Mouse (Mus musculus): ENCODE data around the gene Pfdn6. TPM values are rescaled to one million over a fixed set of nuclear protein-coding genes. Genes with fewer than 3 reads are reported as not detected.
"Not testable (repeated sequence)": the region's sequence is repeated elsewhere in the genome, so short reads cannot be mapped to it uniquely, and the experiment has no call there.

Pfdn6 gene
- polyA plus RNA-seq, 1 experiment from 2014 or later: 113 TPM

DNA sequence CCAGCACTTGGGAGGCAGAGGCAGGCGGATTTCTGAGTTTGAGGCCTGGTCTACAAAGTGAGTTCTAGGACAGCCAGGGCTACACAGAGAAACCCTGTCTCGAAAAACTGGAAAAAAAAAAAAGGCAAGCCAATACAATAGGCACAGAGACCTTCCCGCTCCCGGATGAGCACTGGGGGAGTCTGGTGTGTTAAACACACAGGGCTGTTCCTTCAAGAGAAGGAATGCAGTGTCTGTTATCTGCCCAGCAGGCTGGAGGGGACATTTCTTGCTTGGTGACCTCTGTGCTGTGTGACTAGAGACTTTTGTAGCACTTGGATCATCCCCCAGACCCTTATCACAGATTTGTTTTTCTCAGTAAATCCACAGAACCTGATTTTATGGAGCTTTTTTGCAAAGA is 38.5 kb downstream of the Pfdn6 start:
- ATAC-seq (ENCODE audit: extremely low read depth, insufficient number of reproducible peaks, low FRiP score, low TSS enrichment): no peak

DNA sequence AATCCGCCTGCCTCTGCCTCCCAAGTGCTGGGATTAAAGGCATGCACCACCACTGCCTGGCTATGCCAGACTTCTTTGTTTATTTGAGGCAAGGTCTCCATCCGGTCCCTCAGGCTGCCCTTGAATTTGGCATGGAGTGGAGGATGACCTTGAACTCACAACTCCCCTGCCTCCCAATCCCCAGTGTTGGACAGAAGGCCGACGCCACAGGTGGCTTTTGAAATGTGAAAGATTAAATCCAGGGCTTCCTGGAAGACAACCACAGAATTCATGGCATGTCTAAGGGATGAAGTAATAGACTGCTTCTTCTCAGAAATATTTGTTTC is 39.2 kb downstream of the Pfdn6 start:
- no peaks in the 10 kb centered on the region for H3K9me3 ChIP-seq
- H3K9ac ChIP-seq: no peak overlapping the region
- 64% methylated on average over 4 of the region's 4 CpGs for WGBS
- H3K4me2 ChIP-seq: no peak overlapping the region
- H3K4me1 ChIP-seq: peaks cover 8% of the 10 kb centered on the region
- ATAC-seq (ENCODE audit: extremely low read depth, insufficient number of reproducible peaks, low FRiP score, low TSS enrichment): no peak
- H3K4me3 ChIP-seq: no peak overlapping the region
- H3K27me3 ChIP-seq (replicated peaks): no peaks in the 10 kb centered on the region
- H3K27ac ChIP-seq (replicated peaks): no peak overlapping the region
- no peaks in the 10 kb centered on the region for H3K36me3 ChIP-seq

More for the DNA sequence above, 38.5 kb downstream of the Pfdn6 start:
- Histone ChIP-seq H3K27ac (replicated peaks) (peak overlapping the region; percentile 59; the same call in 1 of the 2 replicates), H3K9me3 (no peaks in the 10 kb centered on the region), H3K4me2 (no peak overlapping the region), H3K4me1 (peaks cover 8% of the 10 kb centered on the region), H3K27me3 (replicated peaks) (no peaks in the 10 kb centered on the region), H3K9ac (no peak overlapping the region), H3K36me3 (no peaks in the 10 kb centered on the region), H3K4me3 (no peak overlapping the region)
- WGBS: 48% methylated on average over 4 of the region's 4 CpGs

DNA sequence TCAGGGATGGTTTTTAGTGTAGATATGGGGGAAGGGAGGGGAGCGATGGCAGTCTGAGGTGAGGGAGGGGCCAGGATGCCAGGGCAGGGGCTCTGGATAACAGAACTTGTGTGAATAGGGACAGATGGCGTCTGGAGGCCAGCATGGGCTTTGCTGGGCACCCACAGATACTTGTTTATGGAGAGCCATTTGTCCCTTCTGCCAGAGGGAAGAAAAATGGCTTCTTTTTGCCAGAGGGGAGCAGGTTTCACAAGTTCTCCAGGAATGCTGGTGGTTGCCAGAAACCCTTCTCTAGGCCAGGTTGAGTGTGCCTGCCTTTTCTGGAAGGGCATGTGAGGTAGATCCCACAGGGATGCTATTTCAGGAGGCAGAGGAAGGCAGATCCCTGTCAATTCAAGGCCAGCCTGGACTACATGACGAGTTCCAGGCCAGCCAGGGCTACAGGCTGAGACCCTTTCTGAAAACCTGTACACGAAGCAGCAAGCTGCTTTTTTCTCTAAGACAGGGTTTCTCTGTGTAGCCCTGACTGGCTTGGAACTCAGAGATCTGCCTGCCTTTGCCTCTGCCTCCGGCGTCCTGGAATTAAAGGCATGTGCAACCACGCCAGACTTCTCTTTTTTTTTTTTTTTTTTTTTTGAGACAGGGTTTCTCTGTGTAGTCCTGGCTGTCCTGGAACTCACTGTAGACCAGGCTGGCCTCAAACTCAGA is 39.7 kb downstream of the Pfdn6 start:
- Histone ChIP-seq H3K27ac (replicated peaks) (no peak overlapping the region), H3K9me3 (no peaks in the 10 kb centered on the region), H3K27me3 (replicated peaks) (no peaks in the 10 kb centered on the region), H3K4me2 (no peak overlapping the region), H3K4me3 (no peak overlapping the region), H3K4me1 (peaks cover 8% of the 10 kb centered on the region), H3K36me3 (no peaks in the 10 kb centered on the region), H3K9ac (peak overlapping the region; percentile 37; the same call in 1 of the 2 replicates)
- no peak for ATAC-seq (ENCODE audit: extremely low read depth, insufficient number of reproducible peaks, low FRiP score, low TSS enrichment)
- WGBS: 53% methylated on average over 7 of the region's 7 CpGs

DNA sequence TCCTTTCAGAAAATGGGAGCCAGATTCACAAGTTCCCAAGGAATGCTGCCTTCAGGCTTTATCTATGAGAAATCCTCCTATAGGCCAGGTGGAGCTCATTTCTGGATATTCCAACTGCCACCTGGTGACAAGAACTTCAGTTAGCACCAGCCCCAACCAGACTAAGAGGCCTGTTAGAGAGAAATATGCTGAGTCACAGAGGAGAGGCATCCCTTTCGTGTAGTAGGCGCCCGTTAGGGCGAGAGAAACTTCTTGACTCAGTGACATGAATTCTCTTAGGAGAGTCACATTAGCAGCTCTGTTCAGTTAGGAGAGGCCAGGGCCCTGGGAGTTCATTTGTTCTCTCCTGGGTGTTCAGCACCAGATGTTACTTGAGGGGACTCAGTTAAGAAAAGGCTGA is 40.5 kb downstream of the Pfdn6 start:
- H3K27ac ChIP-seq (replicated peaks): no peak overlapping the region
- peaks cover 8% of the 10 kb centered on the region for H3K4me1 ChIP-seq
- no peaks in the 10 kb centered on the region for H3K9me3 ChIP-seq
- ATAC-seq (ENCODE audit: extremely low read depth, insufficient number of reproducible peaks, low FRiP score, low TSS enrichment): peak; percentile 61; the same call in 1 of the 2 replicates
- H3K4me2 ChIP-seq: no peak overlapping the region
- no peak overlapping the region for H3K4me3 ChIP-seq
- no peak overlapping the region for H3K9ac ChIP-seq
- no peaks in the 10 kb centered on the region for H3K27me3 ChIP-seq (replicated peaks)
- 71% methylated on average over 4 of the region's 4 CpGs for WGBS
- no peaks in the 10 kb centered on the region for H3K36me3 ChIP-seq

DNA sequence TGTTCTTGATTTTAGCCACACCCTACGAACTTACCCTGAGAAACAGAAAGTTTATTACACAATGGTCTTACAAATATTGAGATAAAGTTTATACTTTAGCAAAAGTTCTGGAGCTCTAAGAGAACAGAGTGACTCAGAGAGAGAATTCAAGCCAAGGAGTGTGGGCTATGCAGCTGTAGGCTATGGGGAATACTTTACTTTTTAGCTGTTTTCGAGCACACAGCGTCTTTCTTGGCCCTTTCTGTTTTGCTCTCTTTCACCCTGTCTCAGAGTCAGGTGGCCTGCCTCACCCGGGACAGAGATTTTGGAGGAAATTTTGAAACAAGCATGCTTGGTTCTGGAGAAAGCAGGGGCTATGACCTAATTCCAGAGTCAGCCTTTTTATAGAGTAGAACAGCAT is 42.0 kb downstream of the Pfdn6 start:
- not testable (repeated sequence) for H3K4me3 ChIP-seq; ATAC-seq (ENCODE audit: extremely low read depth, insufficient number of reproducible peaks, low FRiP score, low TSS enrichment); H3K4me2 ChIP-seq; H3K9me3 ChIP-seq; H3K27ac ChIP-seq (replicated peaks); H3K9ac ChIP-seq; H3K36me3 ChIP-seq; H3K4me1 ChIP-seq; H3K27me3 ChIP-seq (replicated peaks)
- 72% methylated on average over 4 of the region's 4 CpGs for WGBS

DNA sequence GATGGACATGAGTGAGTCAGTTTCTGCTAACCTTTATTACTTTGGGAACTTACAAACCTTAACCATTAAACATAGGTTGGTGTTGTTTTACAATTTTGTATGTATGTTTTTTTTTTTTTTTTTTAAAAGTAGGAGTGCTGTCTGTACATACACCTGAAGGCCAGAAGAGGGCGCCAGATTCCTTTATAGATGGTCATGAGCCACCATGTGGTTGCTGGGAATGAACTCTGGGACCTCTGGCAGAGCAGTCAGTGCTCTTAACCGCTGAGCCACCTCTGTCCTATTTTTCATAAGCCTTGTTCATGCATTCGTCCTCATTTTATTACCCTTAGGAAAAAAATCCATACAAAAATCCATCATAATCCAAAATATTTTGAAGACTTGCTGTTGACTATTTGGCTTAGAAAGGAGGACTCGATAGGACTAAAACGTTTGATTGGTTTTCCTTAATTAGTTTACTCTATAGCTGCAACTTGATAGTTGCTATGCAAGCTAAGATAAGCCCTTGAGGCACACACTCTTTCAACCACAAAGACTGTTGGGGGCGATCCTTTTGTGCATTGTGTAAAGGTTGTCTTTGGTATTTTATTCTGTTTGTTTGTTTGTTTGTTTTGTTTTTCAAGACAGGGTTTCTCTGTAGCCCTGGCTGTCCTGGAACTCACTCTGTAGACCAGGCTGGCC is 42.9 kb downstream of the Pfdn6 start:
- H3K4me3 ChIP-seq: no peak overlapping the region
- 42% methylated on average over 6 of the region's 6 CpGs for WGBS
- no peaks in the 10 kb centered on the region for H3K27me3 ChIP-seq (replicated peaks)
- no peaks in the 10 kb centered on the region for H3K36me3 ChIP-seq
- no peak overlapping the region for H3K4me2 ChIP-seq
- no peaks in the 10 kb centered on the region for H3K9me3 ChIP-seq
- peaks cover 8% of the 10 kb centered on the region for H3K4me1 ChIP-seq
- no peak overlapping the region for H3K27ac ChIP-seq (replicated peaks)
- ATAC-seq (ENCODE audit: extremely low read depth, insufficient number of reproducible peaks, low FRiP score, low TSS enrichment): no peak
- H3K9ac ChIP-seq: no peak overlapping the region

DNA sequence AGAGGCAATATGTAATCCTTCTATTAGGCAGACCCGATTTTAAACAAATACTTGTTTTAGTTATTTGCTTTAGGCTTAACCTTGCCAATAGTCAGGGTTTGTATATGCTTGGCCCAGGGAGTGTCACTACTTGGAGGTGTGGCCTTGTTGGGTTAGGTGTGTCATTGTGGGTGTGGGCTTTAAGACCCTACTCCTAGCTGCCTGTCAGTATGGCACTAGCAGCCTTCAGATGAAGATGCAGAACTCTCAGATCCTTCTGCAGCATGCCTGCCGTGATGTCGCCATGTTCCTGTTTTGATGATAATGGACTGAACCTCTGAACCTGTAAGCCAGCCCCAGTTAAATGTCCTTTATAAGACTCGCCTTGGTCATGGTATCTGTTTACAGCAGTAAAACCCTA is 47.1 kb downstream of the Pfdn6 start:
- not testable (repeated sequence) for H3K36me3 ChIP-seq; H3K27me3 ChIP-seq (replicated peaks); H3K4me2 ChIP-seq; H3K4me3 ChIP-seq; H3K9me3 ChIP-seq; H3K27ac ChIP-seq (replicated peaks); ATAC-seq (ENCODE audit: extremely low read depth, insufficient number of reproducible peaks, low FRiP score, low TSS enrichment)
- peaks cover 15% of the 10 kb centered on the region for H3K4me1 ChIP-seq
- WGBS: 71% methylated on average over 4 of the region's 4 CpGs
- 0 out of 2 replicates have a peak overlapping the region, but pooled peaks have one; percentile 7 for H3K9ac ChIP-seq

DNA sequence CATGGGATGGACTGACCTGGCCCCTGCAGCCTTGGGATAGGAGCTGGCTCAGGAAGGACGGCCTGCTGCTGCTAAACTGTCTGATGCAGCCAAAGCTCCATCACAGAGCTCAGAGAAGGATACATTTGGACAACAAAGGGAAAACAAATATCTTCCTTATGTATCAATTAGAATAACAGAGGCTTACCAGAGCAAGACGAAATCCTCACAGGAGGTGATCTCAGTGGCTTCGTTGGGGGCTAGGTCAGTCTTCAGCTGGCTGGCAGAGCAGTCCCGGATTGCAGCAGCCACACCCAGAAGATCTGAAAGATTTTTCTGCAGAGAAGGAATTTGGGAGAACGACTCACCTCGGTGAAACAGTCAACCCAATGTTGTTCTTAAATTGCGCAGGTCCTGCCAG is 47.7 kb downstream of the Pfdn6 start:
- ATAC-seq (ENCODE audit: extremely low read depth, insufficient number of reproducible peaks, low FRiP score, low TSS enrichment): no peak
- 31% methylated on average over 7 of the region's 7 CpGs for WGBS
- Histone ChIP-seq H3K4me1 (peaks cover 19% of the 10 kb centered on the region), H3K4me2 (no peak overlapping the region), H3K9me3 (no peaks in the 10 kb centered on the region), H3K27me3 (replicated peaks) (no peaks in the 10 kb centered on the region), H3K36me3 (no peaks in the 10 kb centered on the region), H3K4me3 (no peak overlapping the region), H3K9ac (no peak overlapping the region), H3K27ac (replicated peaks) (no peak overlapping the region)

DNA sequence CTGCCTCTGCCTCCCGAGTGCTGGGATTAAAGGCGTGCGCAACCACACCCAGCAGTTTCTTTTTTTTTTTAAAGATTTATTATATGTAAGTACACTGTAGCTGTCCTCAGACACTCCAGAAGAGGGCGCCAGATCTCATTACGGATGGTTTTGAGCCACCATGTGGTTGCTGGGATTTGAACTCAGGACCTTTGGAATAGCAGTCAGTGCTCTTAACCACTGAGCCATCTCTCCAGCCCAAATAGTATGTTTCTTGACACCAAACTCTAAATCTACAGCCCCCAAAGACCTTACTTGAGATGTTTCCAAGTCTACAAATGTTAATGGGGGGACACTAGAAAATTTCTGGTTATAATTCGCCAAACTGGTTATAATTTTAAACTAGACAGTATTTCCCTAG is 48.3 kb downstream of the Pfdn6 start:
- not testable (repeated sequence) for H3K27me3 ChIP-seq (replicated peaks); H3K27ac ChIP-seq (replicated peaks); H3K4me2 ChIP-seq; H3K36me3 ChIP-seq; H3K4me3 ChIP-seq; H3K9ac ChIP-seq; H3K9me3 ChIP-seq; ATAC-seq (ENCODE audit: extremely low read depth, insufficient number of reproducible peaks, low FRiP score, low TSS enrichment)
- 66% methylated on average over 6 of the region's 6 CpGs for WGBS
- H3K4me1 ChIP-seq: peaks cover 19% of the 10 kb centered on the region

DNA sequence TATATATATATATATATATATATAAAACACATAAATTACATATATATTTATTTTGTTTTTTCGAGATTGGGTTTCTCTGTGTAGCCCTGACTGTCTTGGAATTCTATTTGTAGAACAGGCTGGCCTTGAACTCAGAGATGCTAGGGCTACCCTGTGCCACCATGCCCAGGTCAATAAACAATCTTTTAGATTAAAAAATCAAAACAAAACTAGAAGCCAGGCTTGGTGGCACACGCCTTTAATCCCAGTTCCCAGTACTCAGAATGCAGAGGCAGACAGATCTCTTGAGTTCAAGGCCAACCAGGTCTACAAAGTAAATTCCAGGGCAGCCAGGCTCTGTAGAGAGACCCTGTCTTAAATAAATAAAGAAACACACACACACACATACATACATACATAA is 48.8 kb downstream of the Pfdn6 start:
- Histone ChIP-seq H3K4me2 (no peak overlapping the region), H3K4me1 (peaks cover 19% of the 10 kb centered on the region), H3K36me3 (peaks cover 7% of the 10 kb centered on the region), H3K9me3 (no peaks in the 10 kb centered on the region), H3K27me3 (replicated peaks) (no peaks in the 10 kb centered on the region), H3K27ac (replicated peaks) (no peak overlapping the region), H3K9ac (no peak overlapping the region), H3K4me3 (no peak overlapping the region)
- no peak for ATAC-seq (ENCODE audit: extremely low read depth, insufficient number of reproducible peaks, low FRiP score, low TSS enrichment)
- WGBS: 48% methylated on average over 2 of the region's 2 CpGs

DNA sequence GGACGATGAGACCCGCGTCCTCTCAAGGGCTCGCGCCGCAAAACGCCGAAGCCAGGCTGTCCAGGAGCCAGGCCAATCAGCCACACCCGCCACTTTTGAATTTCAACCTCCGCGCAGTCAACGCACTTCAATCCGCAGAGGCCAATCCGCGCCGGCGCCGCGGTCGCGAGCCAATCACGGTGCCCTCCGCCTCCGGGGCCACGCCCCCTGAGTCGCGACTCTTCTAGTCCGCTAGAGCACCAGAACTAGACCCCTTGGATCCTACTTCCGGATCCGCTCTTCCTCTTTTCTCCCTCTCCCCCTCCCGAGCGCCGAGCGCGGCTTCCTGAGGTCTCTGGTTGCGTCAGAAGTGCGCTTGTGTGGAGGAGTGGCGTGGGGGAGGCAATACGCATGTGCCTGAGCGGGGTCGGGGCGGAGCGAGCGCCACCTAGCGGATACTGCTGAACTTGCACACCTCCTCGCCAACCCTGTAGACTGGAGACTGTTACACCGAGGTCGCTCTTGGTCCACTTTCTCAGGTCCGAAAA is 49.5 kb downstream of the Pfdn6 start, which contains the start of gene Kifc1:
Kifc1 (minus strand) TSS at position 129 of the 527 bp plus-strand sequence.
- peaks cover 19% of the 10 kb centered on the region for H3K4me1 ChIP-seq
- WGBS: under 1% methylated on average over 49 of the region's 49 CpGs
- peak within 1 kb of the TSS; percentile 66 for H3K27ac ChIP-seq (replicated peaks)
- peak within 1 kb of the TSS; percentile 90 for H3K9ac ChIP-seq
- peak within 1 kb of the TSS; percentile 73 for H3K4me3 ChIP-seq
- H3K36me3 ChIP-seq: peaks cover 15% of the 10 kb centered on the region
- H3K9me3 ChIP-seq: no peaks in the 10 kb centered on the region
- peak within 1 kb of the TSS; percentile 73 for H3K4me2 ChIP-seq
- H3K27me3 ChIP-seq (replicated peaks): no peaks in the 10 kb centered on the region
- peak; percentile 98 for ATAC-seq (ENCODE audit: extremely low read depth, insufficient number of reproducible peaks, low FRiP score, low TSS enrichment)
